Mouse (Mus musculus) forebrain, embryonic 13.5 days (tissue): ENCODE data around the gene Arhgef12. TPM values are rescaled to one million over a fixed set of nuclear protein-coding genes. Genes with fewer than 3 reads are reported as not detected.
A peak's percentile ranks its signal among the peaks of the same experiment; 100 is the strongest.

Experiments used
- ATAC-seq: fragments of 200-750 bp; cut with Nextera tagmentation; 2 replicates; pipeline ENCODE4 v1.8.0; 2017
- H3K27ac ChIP-seq: fragments of 300-500 bp; sonication (generic); 2 replicates; pipeline ENCODE4 v1.5.1; 2015; ENCODE audit warnings: inconsistent platforms, mild to moderate bottlenecking, moderate library complexity
- H3K27me3 ChIP-seq: fragments of 300-500 bp; sonication (generic); 2 replicates; pipeline ENCODE4 v1.6.1; 2015; ENCODE audit warnings: mild to moderate bottlenecking, inconsistent platforms
- H3K36me3 ChIP-seq: fragments of 300-500 bp; sonication (generic); 2 replicates; pipeline ENCODE4 v1.6.1; 2015; ENCODE audit warnings: mild to moderate bottlenecking, inconsistent platforms; ENCODE audit not compliant: poor library complexity, severe bottlenecking
- H3K4me1 ChIP-seq: fragments of 300-500 bp; sonication (generic); 2 replicates; pipeline ENCODE4 v1.6.1; 2015; ENCODE audit warnings: inconsistent platforms
- H3K4me2 ChIP-seq: fragments of 300-500 bp; sonication (generic); 2 replicates; pipeline ENCODE4 v1.6.1; 2015; ENCODE audit warnings: inconsistent platforms, mild to moderate bottlenecking, moderate library complexity
- H3K4me3 ChIP-seq: fragments of 300-500 bp; sonication (generic); 2 replicates; pipeline ENCODE4 v1.5.1; 2015; ENCODE audit warnings: mild to moderate bottlenecking, inconsistent platforms
- H3K9ac ChIP-seq: fragments of 300-500 bp; sonication (generic); 2 replicates; pipeline ENCODE4 v1.6.1; 2015; ENCODE audit warnings: mild to moderate bottlenecking, inconsistent platforms
- H3K9me3 ChIP-seq: fragments of 300-500 bp; sonication (generic); replicated peaks from 2 replicates; pipeline ENCODE4 v1.6.1; 2016; ENCODE audit warnings: inconsistent platforms
- WGBS: fragments of 180-500 bp; shearing (Covaris S2); methylation state at CpG from one replicate; pipeline ENCODE4 v1.1.7; 2015; 5-methylcytosine and 5-hydroxymethylcytosine counted together
- polyA plus RNA-seq: library from polyadenylated mRNA; unstranded; fragments of >200 nt; fragmentation: Nextera tagmentation; extraction: Ambion mirVana; gene quantifications from 2 replicates; pipeline ENCODE4 v1.2.1, GENCODE M21; 2015

Gene Arhgef12
- polyA plus RNA-seq, 1 experiment from 2014 or later: 14.9 TPM

- H3K4me3 ChIP-seq: peak overlapping the region; percentile 39
- no peaks in the 10 kb centered on the region for H3K9me3 ChIP-seq
- ATAC-seq: 0 out of 2 replicates have a peak, but pooled peaks have one; percentile 46
- peak overlapping the region; percentile 65 for H3K9ac ChIP-seq
- 52% methylated on average over 2 of the region's 2 CpGs for WGBS
- H3K4me2 ChIP-seq: peak overlapping the region; percentile 49
- H3K27me3 ChIP-seq: no peaks in the 10 kb centered on the region
- no peaks in the 10 kb centered on the region for H3K36me3 ChIP-seq
- peak overlapping the region; percentile 80 for H3K27ac ChIP-seq
- H3K4me1 ChIP-seq: peaks cover 37% of the 10 kb centered on the region
Observed at GRCm38 (mm10) chr9:43070153-43070552, 36.9 kb downstream of the Arhgef12 start.

GRCm38 (mm10) chr9:43067896-43068295 lies 39.1 kb downstream of the Arhgef12 start:
- no peaks in the 10 kb centered on the region for H3K36me3 ChIP-seq
- no peaks in the 10 kb centered on the region for H3K9me3 ChIP-seq
- ATAC-seq: no peak
- no peak overlapping the region for H3K9ac ChIP-seq
- H3K4me2 ChIP-seq: peak overlapping the region; percentile 43; the same call in 1 of the 2 replicates
- H3K27me3 ChIP-seq: no peaks in the 10 kb centered on the region
- 79% methylated on average over 3 of the region's 3 CpGs for WGBS
- H3K4me1 ChIP-seq: peaks cover 38% of the 10 kb centered on the region
- no peak overlapping the region for H3K4me3 ChIP-seq
- H3K27ac ChIP-seq: no peak overlapping the region

GRCm38 (mm10) chr9:43065231-43065630 lies 41.8 kb downstream of the Arhgef12 start:
- WGBS: 76% methylated on average over 4 of the region's 4 CpGs
- no peak overlapping the region for H3K4me3 ChIP-seq
- ATAC-seq: no peak
- H3K27ac ChIP-seq: no peak overlapping the region
- no peaks in the 10 kb centered on the region for H3K36me3 ChIP-seq
- H3K9me3 ChIP-seq: no peaks in the 10 kb centered on the region
- peaks cover 37% of the 10 kb centered on the region for H3K4me1 ChIP-seq
- no peak overlapping the region for H3K9ac ChIP-seq
- no peak overlapping the region for H3K4me2 ChIP-seq
- no peaks in the 10 kb centered on the region for H3K27me3 ChIP-seq

GRCm38 (mm10) chr9:43061545-43061944 lies 45.5 kb downstream of the Arhgef12 start:
- 67% methylated on average over 1 of the region's 1 CpGs for WGBS
- Histone ChIP-seq H3K4me1 (peaks cover 13% of the 10 kb centered on the region), H3K36me3 (no peaks in the 10 kb centered on the region), H3K9ac (no peak overlapping the region), H3K27me3 (no peaks in the 10 kb centered on the region), H3K9me3 (no peaks in the 10 kb centered on the region), H3K4me2 (no peak overlapping the region), H3K4me3 (no peak overlapping the region), H3K27ac (no peak overlapping the region)
- ATAC-seq: no peak

- Histone ChIP-seq H3K4me3 (no peak overlapping the region), H3K9ac (no peak overlapping the region), H3K4me2 (no peak overlapping the region), H3K4me1 (no peaks in the 10 kb centered on the region), H3K9me3 (no peaks in the 10 kb centered on the region), H3K27ac (no peak overlapping the region), H3K36me3 (peaks cover 9% of the 10 kb centered on the region), H3K27me3 (no peaks in the 10 kb centered on the region)
- WGBS: 89% methylated on average over 2 of the region's 2 CpGs
- ATAC-seq: no peak
Observed at GRCm38 (mm10) chr9:43050391-43050790, 56.6 kb downstream of the Arhgef12 start.

- Histone ChIP-seq H3K27ac (no peak overlapping the region), H3K4me2 (no peak overlapping the region), H3K4me3 (no peak overlapping the region), H3K27me3 (no peaks in the 10 kb centered on the region), H3K9ac (no peak overlapping the region), H3K4me1 (no peaks in the 10 kb centered on the region), H3K36me3 (peaks cover 15% of the 10 kb centered on the region; the same call in 1 of the 2 replicates), H3K9me3 (no peaks in the 10 kb centered on the region)
- no peak for ATAC-seq
Observed at GRCm38 (mm10) chr9:43044481-43044880, 62.6 kb downstream of the Arhgef12 start.

- 89% methylated on average over 8 of the region's 8 CpGs for WGBS
- Histone ChIP-seq H3K27me3 (no peaks in the 10 kb centered on the region), H3K9ac (no peak overlapping the region), H3K27ac (no peak overlapping the region), H3K4me3 (no peak overlapping the region), H3K36me3 (peaks cover 15% of the 10 kb centered on the region; the same call in 1 of the 2 replicates), H3K4me2 (no peak overlapping the region), H3K4me1 (no peaks in the 10 kb centered on the region), H3K9me3 (no peaks in the 10 kb centered on the region)
- ATAC-seq: no peak
Observed at GRCm38 (mm10) chr9:43038466-43038865, 68.6 kb downstream of the Arhgef12 start.

GRCm38 (mm10) chr9:43035208-43035607 lies 71.8 kb downstream of the Arhgef12 start:
- Histone ChIP-seq H3K4me2 (no peak overlapping the region), H3K4me1 (no peaks in the 10 kb centered on the region), H3K27me3 (no peaks in the 10 kb centered on the region), H3K9me3 (no peaks in the 10 kb centered on the region), H3K36me3 (peaks cover 2% of the 10 kb centered on the region; the same call in 1 of the 2 replicates), H3K4me3 (no peak overlapping the region), H3K27ac (no peak overlapping the region), H3K9ac (no peak overlapping the region)
- ATAC-seq: no peak
- 40% methylated on average over 4 of the region's 4 CpGs for WGBS

GRCm38 (mm10) chr9:43034273-43034672 lies 72.8 kb downstream of the Arhgef12 start:
- no peaks in the 10 kb centered on the region for H3K4me1 ChIP-seq
- H3K27me3 ChIP-seq: no peaks in the 10 kb centered on the region
- H3K4me3 ChIP-seq: no peak overlapping the region
- no peak overlapping the region for H3K27ac ChIP-seq
- H3K9me3 ChIP-seq: no peaks in the 10 kb centered on the region
- H3K9ac ChIP-seq: no peak overlapping the region
- H3K36me3 ChIP-seq: no peaks in the 10 kb centered on the region; the same call in 1 of the 2 replicates
- no peak overlapping the region for H3K4me2 ChIP-seq
- ATAC-seq: no peak

- Histone ChIP-seq H3K4me2 (no peak overlapping the region), H3K36me3 (peaks cover 6% of the 10 kb centered on the region), H3K4me1 (no peaks in the 10 kb centered on the region), H3K9me3 (no peaks in the 10 kb centered on the region), H3K27ac (no peak overlapping the region), H3K9ac (no peak overlapping the region), H3K4me3 (no peak overlapping the region), H3K27me3 (no peaks in the 10 kb centered on the region)
- WGBS: 88% methylated on average over 5 of the region's 5 CpGs
- no peak for ATAC-seq
Observed at GRCm38 (mm10) chr9:43027757-43028156, 79.3 kb downstream of the Arhgef12 start.

GRCm38 (mm10) chr9:43021515-43022251 lies 85.4 kb downstream of the Arhgef12 start:
- H3K27me3 ChIP-seq: no peaks in the 10 kb centered on the region

GRCm38 (mm10) chr9:43019656-43020055 lies 87.4 kb downstream of the Arhgef12 start:
- Histone ChIP-seq H3K4me1 (no peaks in the 10 kb centered on the region), H3K27me3 (no peaks in the 10 kb centered on the region), H3K9ac (no peak overlapping the region), H3K27ac (no peak overlapping the region), H3K4me3 (no peak overlapping the region), H3K9me3 (no peaks in the 10 kb centered on the region), H3K36me3 (peaks cover 33% of the 10 kb centered on the region), H3K4me2 (no peak overlapping the region)
- ATAC-seq: no peak
- 93% methylated on average over 9 of the region's 9 CpGs for WGBS

More at GRCm38 (mm10) chr9:43021515-43022251, 85.4 kb downstream of the Arhgef12 start:
- Histone ChIP-seq H3K4me2 (no peak overlapping the region), H3K9ac (no peak overlapping the region), H3K36me3 (peaks cover 24% of the 10 kb centered on the region), H3K27ac (no peak overlapping the region), H3K9me3 (no peaks in the 10 kb centered on the region), H3K4me1 (no peaks in the 10 kb centered on the region), H3K4me3 (no peak overlapping the region)
- 85% methylated on average over 5 of the region's 5 CpGs for WGBS
- no peak for ATAC-seq

GRCm38 (mm10) chr9:43015786-43016185 lies 91.3 kb downstream of the Arhgef12 start:
- H3K9ac ChIP-seq: no peak overlapping the region
- H3K27ac ChIP-seq: no peak overlapping the region
- no peaks in the 10 kb centered on the region for H3K27me3 ChIP-seq
- no peaks in the 10 kb centered on the region for H3K9me3 ChIP-seq
- no peak for ATAC-seq
- WGBS: 91% methylated on average over 5 of the region's 5 CpGs
- no peaks in the 10 kb centered on the region for H3K4me1 ChIP-seq
- H3K4me3 ChIP-seq: no peak overlapping the region
- peaks cover 51% of the 10 kb centered on the region for H3K36me3 ChIP-seq
- H3K4me2 ChIP-seq: no peak overlapping the region
